Mouse (Mus musculus) liver, adult 2 months (tissue): ENCODE measurements at regions not wholly inside any gene's neighbourhood (a gene's known extent, or its start where the extent isn't known, plus 50 kb on each side); places are given as distances from the start of the nearest gene placed in this dataset.

Experiments
- CTCF ChIP-seq: fragments of 200-500 bp; IDR thresholded peaks from 2 replicates; pipeline ENCODE4 v1.5.1; 2011; ENCODE audit warnings: low read depth, low read length, control low read depth
- POLR2A ChIP-seq: fragments of 200-500 bp; IDR thresholded peaks from 2 replicates; pipeline ENCODE4 v1.6.1; 2011; ENCODE audit warnings: low read length, control low read depth; ENCODE audit not compliant: insufficient read depth; ENCODE audit errors: extremely low read depth

DNA sequence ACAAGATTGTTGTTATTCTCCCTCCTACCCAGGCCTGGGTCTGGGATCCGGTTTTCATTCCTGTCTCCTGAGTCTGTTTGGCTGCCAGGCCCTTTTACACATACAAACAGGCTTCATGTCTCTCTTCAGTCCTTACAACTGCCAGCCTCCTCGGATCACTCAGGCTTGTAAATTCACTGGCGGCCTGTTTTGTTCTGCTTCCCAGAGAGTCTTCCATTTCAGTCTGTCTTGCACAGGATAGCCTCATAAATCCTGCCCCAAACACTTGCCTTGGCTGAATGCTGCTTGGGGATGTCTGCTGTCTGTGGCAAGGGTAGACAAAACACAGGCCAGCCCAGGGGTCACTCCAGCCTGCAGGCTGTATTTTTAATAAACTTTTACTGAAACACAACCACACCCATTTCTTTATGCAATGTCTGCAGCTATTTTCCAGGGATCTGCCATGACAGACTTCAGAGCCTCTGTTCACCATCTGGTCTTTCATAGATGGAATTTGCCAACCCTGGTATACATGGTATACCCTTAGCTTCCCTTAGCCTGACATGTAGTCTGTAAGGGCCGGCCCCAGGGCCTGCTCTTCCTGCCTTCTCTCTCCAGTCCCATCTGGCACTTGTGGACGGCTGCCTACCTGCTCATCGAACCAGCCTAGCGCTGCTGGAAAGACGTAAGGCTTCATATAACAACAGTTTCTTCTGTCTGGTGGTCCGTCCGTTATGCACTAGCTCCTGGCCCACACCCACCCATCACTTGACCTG is 149.0 kb upstream of the Mocs1 start:
- no peak for TF ChIP-seq CTCF
- TF ChIP-seq POLR2A, result no peak
